Mouse (Mus musculus) MEL (cell line): ENCODE data around the gene Rtel1. TPM values are rescaled to one million over a fixed set of nuclear protein-coding genes. Genes with fewer than 3 reads are reported as not detected.

ENCODE experiments used
- DNase-seq: peaks from one replicate; pipeline ENCODE4 v3.0.0; 2011; ENCODE audit warnings: low read depth, low spot score
- H3K27ac ChIP-seq: 2 replicates; pipeline ENCODE4 v1.5.1; 2012; ENCODE audit warnings: low read depth, mild to moderate bottlenecking, control low read depth, low read length, moderate library complexity; ENCODE audit not compliant: control insufficient read depth
- H3K27me3 ChIP-seq, 2 experiments: fragments of 150-350 bp in 1 of 2; sonication (generic) in 1 of 2; 2 replicates each; pipeline ENCODE4 v1.6.1; 2012; ENCODE audit warnings: low read length in 2 of 2, mild to moderate bottlenecking in 2 of 2, improper control_type of control experiment in 1 of 2, moderate library complexity in 1 of 2; ENCODE audit not compliant: insufficient read depth in 2 of 2, control insufficient read depth in 1 of 2
- H3K36me3 ChIP-seq, 2 experiments: 2 replicates each; pipeline ENCODE4 v1.6.1; 2012 to 2014; ENCODE audit warnings: low read length in 2 of 2, improper control_type of control experiment in 1 of 2, inconsistent platforms in 1 of 2, mild to moderate bottlenecking in 1 of 2; ENCODE audit not compliant: insufficient read depth in 2 of 2, control insufficient read depth in 1 of 2
- H3K4me1 ChIP-seq, 2 experiments: fragments of 150-350 bp in 1 of 2; sonication (generic) in 1 of 2; 2 replicates each; pipeline ENCODE4 v1.6.1; 2012; ENCODE audit warnings: low read length in 2 of 2, improper control_type of control experiment in 1 of 2, mild to moderate bottlenecking in 1 of 2; ENCODE audit not compliant: insufficient read depth in 2 of 2, control insufficient read depth in 1 of 2
- H3K4me3 ChIP-seq, 2 experiments: fragments of 150-350 bp in 1 of 2; sonication (generic) in 1 of 2; 2 replicates each; pipeline ENCODE4 v1.5.1; 2012; ENCODE audit warnings: low read depth in 2 of 2, low read length in 2 of 2, mild to moderate bottlenecking in 2 of 2, moderate library complexity in 2 of 2, control low read depth in 1 of 2, improper control_type of control experiment in 1 of 2; ENCODE audit not compliant: control insufficient read depth in 1 of 2, insufficient read depth in 1 of 2
- H3K79me2 ChIP-seq: 2 replicates; pipeline ENCODE4 v1.6.1; 2012; ENCODE audit warnings: mild to moderate bottlenecking, low read length, moderate library complexity; ENCODE audit not compliant: control insufficient read depth, poor library complexity, insufficient read depth
- H3K9ac ChIP-seq: 2 replicates; pipeline ENCODE4 v1.6.1; 2012; ENCODE audit warnings: low read depth, mild to moderate bottlenecking, control low read depth, low read length, moderate library complexity; ENCODE audit not compliant: control insufficient read depth, poor library complexity, severe bottlenecking
- H3K9me3 ChIP-seq: fragments of 150-350 bp; sonication (generic); replicated peaks from 2 replicates; pipeline ENCODE4 v1.6.1; 2012; ENCODE audit warnings: mild to moderate bottlenecking, low read length, improper control_type of control experiment, moderate library complexity; ENCODE audit not compliant: insufficient read depth
- BHLHE40 ChIP-seq: IDR thresholded peaks from 2 replicates; pipeline ENCODE4 v1.6.1; 2012; ENCODE audit warnings: low read depth, mild to moderate bottlenecking, inconsistent platforms, low read length, improper control_type of control experiment, borderline replicate concordance
- CHD1 ChIP-seq: IDR thresholded peaks from 2 replicates; pipeline ENCODE4 v1.6.1; 2012; ENCODE audit warnings: low read depth, mild to moderate bottlenecking, inconsistent platforms, low read length, improper control_type of control experiment
- E2F4 ChIP-seq: IDR thresholded peaks from 2 replicates; pipeline ENCODE4 v1.6.1; 2011; ENCODE audit warnings: low read depth, low read length, improper control_type of control experiment, borderline replicate concordance
- ELF1 ChIP-seq: IDR thresholded peaks from 2 replicates; pipeline ENCODE4 v1.6.1; 2014; ENCODE audit warnings: low read depth, mild to moderate bottlenecking, inconsistent platforms, low read length, improper control_type of control experiment, moderate library complexity
- EP300 ChIP-seq, 2 experiments: IDR thresholded peaks; 2 replicates each; pipeline ENCODE4 v1.6.1; 2011; ENCODE audit warnings: improper control_type of control experiment in 2 of 2, low read length in 2 of 2, low read depth in 1 of 2, mild to moderate bottlenecking in 1 of 2
- ETS1 ChIP-seq: IDR thresholded peaks from 2 replicates; pipeline ENCODE4 v1.6.1; 2012; ENCODE audit warnings: low read depth, mild to moderate bottlenecking, inconsistent platforms, low read length, improper control_type of control experiment, moderate library complexity
- GABPA ChIP-seq: IDR thresholded peaks from 2 replicates; pipeline ENCODE4 v1.6.1; 2012; ENCODE audit warnings: low read depth, mild to moderate bottlenecking, inconsistent platforms, low read length, improper control_type of control experiment, moderate library complexity
- GATA1 ChIP-seq: IDR thresholded peaks from 2 replicates; pipeline ENCODE4 v1.6.1; 2011; ENCODE audit warnings: low read depth, low read length, improper control_type of control experiment
- HCFC1 ChIP-seq: IDR thresholded peaks from 2 replicates; pipeline ENCODE4 v1.6.1; 2012; ENCODE audit warnings: low read depth, mild to moderate bottlenecking, inconsistent platforms, low read length, improper control_type of control experiment, moderate library complexity
- KAT2A ChIP-seq: conservative IDR thresholded peaks from 2 replicates; pipeline ENCODE4 v1.6.1; 2012; ENCODE audit warnings: low read depth, low read length, improper control_type of control experiment, inconsistent platforms
- MAFK ChIP-seq: IDR thresholded peaks from 2 replicates; pipeline ENCODE4 v1.6.1; 2011; ENCODE audit warnings: low read depth, mild to moderate bottlenecking, low read length, improper control_type of control experiment, borderline replicate concordance
- MAZ ChIP-seq: IDR thresholded peaks from 2 replicates; pipeline ENCODE4 v1.6.1; 2012; ENCODE audit warnings: low read depth, mild to moderate bottlenecking, inconsistent platforms, low read length, improper control_type of control experiment
- MEF2A ChIP-seq: IDR thresholded peaks from 2 replicates; pipeline ENCODE4 v1.6.1; 2014; ENCODE audit warnings: low read depth, mild to moderate bottlenecking, inconsistent platforms, low read length, improper control_type of control experiment; ENCODE audit not compliant: poor library complexity, insufficient replicate concordance, severe bottlenecking; ENCODE audit errors: extremely low read depth
- MXI1 ChIP-seq: IDR thresholded peaks from 2 replicates; pipeline ENCODE4 v1.6.1; 2011; ENCODE audit warnings: mild to moderate bottlenecking, low read depth, low read length, improper control_type of control experiment
- MYC ChIP-seq: IDR thresholded peaks from 2 replicates; pipeline ENCODE4 v1.6.1; 2011; ENCODE audit warnings: low read depth, mild to moderate bottlenecking, low read length, improper control_type of control experiment, moderate library complexity
- NELFE ChIP-seq: IDR thresholded peaks from 2 replicates; pipeline ENCODE4 v1.6.1; 2011; ENCODE audit warnings: low read depth, low read length, improper control_type of control experiment
- POLR2A ChIP-seq, 2 experiments: IDR thresholded peaks; 2 replicates each; pipeline ENCODE4 v1.6.1; 2011 to 2012; ENCODE audit warnings: low read length in 2 of 2, mild to moderate bottlenecking in 2 of 2, control low read depth in 1 of 2, improper control_type of control experiment in 1 of 2, low read depth in 1 of 2, moderate library complexity in 1 of 2; ENCODE audit not compliant: control insufficient read depth in 1 of 2, insufficient read depth in 1 of 2, poor library complexity in 1 of 2
- POLR2AphosphoS2 ChIP-seq: IDR thresholded peaks from 2 replicates; pipeline ENCODE4 v1.6.1; 2011; ENCODE audit warnings: low read length, improper control_type of control experiment
- RAD21 ChIP-seq: IDR thresholded peaks from 2 replicates; pipeline ENCODE4 v1.6.1; 2011; ENCODE audit warnings: mild to moderate bottlenecking, low read depth, low read length, improper control_type of control experiment
- RCOR1 ChIP-seq: IDR thresholded peaks from 2 replicates; pipeline ENCODE4 v1.6.1; 2012; ENCODE audit warnings: low read depth, mild to moderate bottlenecking, inconsistent platforms, low read length, improper control_type of control experiment
- SIN3A ChIP-seq: IDR thresholded peaks from 2 replicates; pipeline ENCODE4 v1.6.1; 2012; ENCODE audit warnings: low read length, improper control_type of control experiment, inconsistent platforms
- SMC3 ChIP-seq: IDR thresholded peaks from 2 replicates; pipeline ENCODE4 v1.6.1; 2011; ENCODE audit warnings: low read depth, low read length, improper control_type of control experiment
- TAL1 ChIP-seq: IDR thresholded peaks from 2 replicates; pipeline ENCODE4 v1.6.1; 2012; ENCODE audit warnings: mild to moderate bottlenecking, inconsistent platforms, low read length, moderate library complexity, mixed read lengths
- TBP ChIP-seq: IDR thresholded peaks from 2 replicates; pipeline ENCODE4 v1.8.0; 2011; ENCODE audit warnings: low read depth, low read length, improper control_type of control experiment
- TCF12 ChIP-seq: IDR thresholded peaks from 2 replicates; pipeline ENCODE4 v1.6.1; 2014; ENCODE audit warnings: low read depth, mild to moderate bottlenecking, inconsistent platforms, low read length, improper control_type of control experiment, moderate library complexity
- USF1 ChIP-seq: IDR thresholded peaks from 2 replicates; pipeline ENCODE4 v1.6.1; 2014; ENCODE audit warnings: low read depth, mild to moderate bottlenecking, inconsistent platforms, low read length, improper control_type of control experiment, moderate library complexity
- USF2 ChIP-seq, 2 experiments: IDR thresholded peaks; 2 replicates each; pipeline ENCODE4 v1.6.1; 2011 to 2012; ENCODE audit warnings: improper control_type of control experiment in 2 of 2, low read length in 2 of 2, borderline replicate concordance in 1 of 2, inconsistent platforms in 1 of 2, low read depth in 1 of 2, mild to moderate bottlenecking in 1 of 2; ENCODE audit not compliant: insufficient read depth in 1 of 2
- ZC3H11A ChIP-seq: IDR thresholded peaks from 2 replicates; pipeline ENCODE4 v1.6.1; 2012; ENCODE audit warnings: low read depth, mild to moderate bottlenecking, inconsistent platforms, low read length, improper control_type of control experiment
- ZMIZ1 ChIP-seq: IDR thresholded peaks from 2 replicates; pipeline ENCODE4 v1.6.1; 2012; ENCODE audit warnings: low read depth, mild to moderate bottlenecking, inconsistent platforms, low read length, improper control_type of control experiment, moderate library complexity
- polyA plus RNA-seq, 2 experiments: library from polyadenylated mRNA; stranded (reverse) in 1 of 2; unstranded in 1 of 2; fragments of >175 nt in 1 of 2; fragments of >200 nt in 1 of 2; gene quantifications; 2 replicates each; pipeline versions ENCODE4 v1.2.1 to v1.2.4; 2012; ENCODE audit warnings: low replicate concordance in 2 of 2, low read depth in 1 of 2; ENCODE audit not compliant: insufficient read length in 2 of 2, insufficient read depth in 1 of 2, missing spikeins in 1 of 2
- total RNA-seq: library from RNA; depleted of rRNA; stranded (reverse); fragments of 300-350 nt; gene quantifications from 2 replicates; pipeline ENCODE4 v1.2.3, GENCODE M21; 2012

Gene Rtel1
- total and polyA plus RNA-seq, 3 experiments, result 54.2 to 87.0 TPM; not detected in 1

- peak overlapping the region; percentile 92 for H3K27ac ChIP-seq
- no peaks in the 10 kb centered on the region for H3K9me3 ChIP-seq
- H3K9ac ChIP-seq, result peak overlapping the region; percentile 95
- TF ChIP-seq CHD1 (peak; percentile 91), USF2 (IDR thresholded peaks at IDR 0.05; ENCODE audit: borderline replicate concordance in 1 of 2, insufficient read depth in 1 of 2, low read depth in 1 of 2, low read length in 2 of 2) (no peak), MXI1 (0 out of 2 replicates have a peak, but pooled peaks have one; percentile 35), POLR2A (IDR thresholded peaks at IDR 0.05; ENCODE audit: control insufficient read depth in 1 of 2, insufficient read depth in 1 of 2, low read depth in 1 of 2, low read length in 2 of 2, poor library complexity in 1 of 2) (no peak), POLR2AphosphoS2 (no peak), HCFC1 (no peak), E2F4 (0 out of 2 replicates have a peak, but pooled peaks have one; percentile 50), ELF1 (no peak; the same call in 1 of the 2 replicates), TAL1 (no peak), KAT2A (no peak)
- peaks cover 2 to 13% of the 10 kb centered on the region in 2 experiments; a peak in 3 of 4 replicates for H3K4me1 ChIP-seq
- H3K27me3 ChIP-seq, result no peaks in the 10 kb centered on the region
- H3K79me2 ChIP-seq, result peaks cover 18% of the 10 kb centered on the region
- DNase-seq, result peak; percentile 25
- peaks cover 2 to 17% of the 10 kb centered on the region in 2 experiments for H3K36me3 ChIP-seq
- H3K4me3 ChIP-seq, result peak overlapping the region; percentile 91
Measured at GRCm38 (mm10) chr2:181286629-181287337, 32.8 kb upstream of the Rtel1 start.

GRCm38 (mm10) chr2:181287338-181287957 lies 32.1 kb upstream of the Rtel1 start:
- H3K9ac ChIP-seq, result peak overlapping the region; percentile 95
- peaks cover 2 to 13% of the 10 kb centered on the region in 2 experiments; a peak in 3 of 4 replicates for H3K4me1 ChIP-seq
- H3K36me3 ChIP-seq, result peaks cover 0 to 17% of the 10 kb centered on the region in 2 experiments; a peak in 3 of 4 replicates
- peak overlapping the region; percentile 92 for H3K27ac ChIP-seq
- H3K27me3 ChIP-seq, result no peaks in the 10 kb centered on the region
- H3K79me2 ChIP-seq, result peaks cover 18% of the 10 kb centered on the region
- peak overlapping the region; percentile 91 for H3K4me3 ChIP-seq
- H3K9me3 ChIP-seq, result no peaks in the 10 kb centered on the region
- DNase-seq, result peak; percentile 85
- no peak for TF ChIP-seq MAFK
- no peak for TF ChIP-seq RAD21
- TF ChIP-seq EP300 (IDR thresholded peaks at IDR 0.05; ENCODE audit: low read depth in 1 of 2, low read length in 2 of 2), result no peak
- no peak for TF ChIP-seq RCOR1
- TF ChIP-seq TBP, result no peak; the same call in 1 of the 2 replicates
- TF ChIP-seq SMC3, result no peak
- peak; percentile 70 for TF ChIP-seq NELFE
- peak; percentile 54; the same call in 1 of the 2 replicates for TF ChIP-seq SIN3A
- no peak for TF ChIP-seq ZC3H11A
- TF ChIP-seq POLR2A (IDR thresholded peaks at IDR 0.05; ENCODE audit: control insufficient read depth in 1 of 2, insufficient read depth in 1 of 2, low read depth in 1 of 2, low read length in 2 of 2, poor library complexity in 1 of 2), result peak; percentile 70 to 71; a peak in 3 of 4 replicates
- TF ChIP-seq ZMIZ1, result peak; percentile 55
- no peak for TF ChIP-seq BHLHE40
- peak; percentile 18; the same call in 1 of the 2 replicates for TF ChIP-seq MAZ
- TF ChIP-seq MEF2A, result no peak
- TF ChIP-seq MYC, result no peak
- TF ChIP-seq TCF12, result 0 out of 2 replicates have a peak, but pooled peaks have one; percentile 17
- TF ChIP-seq GABPA, result no peak
- TF ChIP-seq GATA1, result peak; percentile 52
- TF ChIP-seq ETS1, result no peak
- TF ChIP-seq POLR2AphosphoS2, result peak; percentile 55; the same call in 1 of the 2 replicates
- TF ChIP-seq USF1, result no peak
